Mouse (Mus musculus) midbrain, embryonic 11.5 days (tissue): ENCODE results near the gene Snrpb. TPM values are rescaled to one million over a fixed set of nuclear protein-coding genes. Genes with fewer than 3 reads are reported as not detected.

Experiments used
- polyA plus RNA-seq: library from polyadenylated mRNA; unstranded; fragments of >200 nt; fragmentation: Nextera tagmentation; extraction: Ambion mirVana; gene quantifications from 2 replicates; pipeline ENCODE4 v1.2.1, GENCODE M21; 2014

Gene Snrpb
- polyA plus RNA-seq, 1 experiment from 2014 or later, result 751 TPM

Other genes starting within 250 kb of the Snrpb start
- not detected in 2 replicates for gene Tgm3, start 167.1 kb downstream of the Snrpb start, polyA plus RNA-seq
- not detected in 2 replicates for gene Tgm6, start 67.0 kb downstream of the Snrpb start, polyA plus RNA-seq
- gene Tmc2, start 15.8 kb upstream of the Snrpb start, polyA plus RNA-seq, result not detected in 2 replicates
- 335 and 341 TPM in 2 replicates for gene Nop56, start 95.0 kb upstream of the Snrpb start, polyA plus RNA-seq
- 145 and 150 TPM in 2 replicates for gene Idh3b, start 105.1 kb upstream of the Snrpb start, polyA plus RNA-seq
- gene Ebf4, start 115.8 kb upstream of the Snrpb start, polyA plus RNA-seq, result 1.3 and 1.8 TPM in 2 replicates
- 26.7 and 27.8 TPM in 2 replicates for gene Cpxm1, start 218.2 kb upstream of the Snrpb start, polyA plus RNA-seq
- gene Gm28372, start 225.8 kb upstream of the Snrpb start, polyA plus RNA-seq, result not detected in 2 replicates
- not detected in 2 replicates for gene 1700020A23Rik, start 225.9 kb upstream of the Snrpb start, polyA plus RNA-seq
- not detected in 2 replicates for gene Tmem239, start 227.1 kb upstream of the Snrpb start, polyA plus RNA-seq
- 83.7 and 91.7 TPM in 2 replicates for gene Vps16, start 244.9 kb upstream of the Snrpb start, polyA plus RNA-seq
- gene Pced1a, start 245.3 kb upstream of the Snrpb start, polyA plus RNA-seq, result 7.5 and 8.0 TPM in 2 replicates